Mouse (Mus musculus) lung, adult 2 months (tissue): ENCODE results near the gene Oard1.

ENCODE experiments used
- CTCF ChIP-seq: fragments of 200-500 bp; IDR thresholded peaks from 2 replicates; pipeline ENCODE4 v1.5.1; 2011; ENCODE audit warnings: mild to moderate bottlenecking, low read length, control low read depth; ENCODE audit not compliant: insufficient read depth
- POLR2A ChIP-seq: fragments of 200-500 bp; IDR thresholded peaks from 2 replicates; pipeline ENCODE4 v1.6.1; 2011; ENCODE audit warnings: low read depth, mild to moderate bottlenecking, control low read depth, low read length, borderline replicate concordance; ENCODE audit errors: extremely low read depth

- no peak for TF ChIP-seq CTCF
- no peak for TF ChIP-seq POLR2A
Measured at GRCm38 (mm10) chr17:48403848-48404247, 6.0 kb upstream of the Oard1 start.
